Mouse (Mus musculus) layer of hippocampus, adult 18-20 months (tissue): ENCODE measurements around the gene Anks3. TPM values are rescaled to one million over a fixed set of nuclear protein-coding genes. Genes with fewer than 3 reads are reported as not detected.
A peak's percentile ranks its signal among the peaks of the same experiment; 100 is the strongest.

Experiments
- DNase-seq, 2 experiments: peaks; one replicate each; pipeline ENCODE4 v3.0.0; 2022; ENCODE audit warnings: low spot score in 2 of 2
- long read RNA-seq: library from polyadenylated mRNA; stranded (forward); transcript quantifications from one replicate; pipeline ENCODE4 v2.0.0, GENCODE M21; 2021
- total RNA-seq, 2 experiments: library from RNA; stranded (reverse); gene quantifications; 2 replicates each; pipeline ENCODE4 v1.2.3; 2021

Gene Anks3
- total RNA-seq, result 10 to 100 TPM; 70.2 to 71.8 TPM
- long read RNA-seq, transcript Anks3-201 (17 exons, 2,398 nt), result major isoform, 19 of 56 reads
- long read RNA-seq, partial matches to known transcripts, result 1 of 56 reads
- long read RNA-seq, other reads (novel, unspliced or antisense), result 32 of 56 reads

DNA sequence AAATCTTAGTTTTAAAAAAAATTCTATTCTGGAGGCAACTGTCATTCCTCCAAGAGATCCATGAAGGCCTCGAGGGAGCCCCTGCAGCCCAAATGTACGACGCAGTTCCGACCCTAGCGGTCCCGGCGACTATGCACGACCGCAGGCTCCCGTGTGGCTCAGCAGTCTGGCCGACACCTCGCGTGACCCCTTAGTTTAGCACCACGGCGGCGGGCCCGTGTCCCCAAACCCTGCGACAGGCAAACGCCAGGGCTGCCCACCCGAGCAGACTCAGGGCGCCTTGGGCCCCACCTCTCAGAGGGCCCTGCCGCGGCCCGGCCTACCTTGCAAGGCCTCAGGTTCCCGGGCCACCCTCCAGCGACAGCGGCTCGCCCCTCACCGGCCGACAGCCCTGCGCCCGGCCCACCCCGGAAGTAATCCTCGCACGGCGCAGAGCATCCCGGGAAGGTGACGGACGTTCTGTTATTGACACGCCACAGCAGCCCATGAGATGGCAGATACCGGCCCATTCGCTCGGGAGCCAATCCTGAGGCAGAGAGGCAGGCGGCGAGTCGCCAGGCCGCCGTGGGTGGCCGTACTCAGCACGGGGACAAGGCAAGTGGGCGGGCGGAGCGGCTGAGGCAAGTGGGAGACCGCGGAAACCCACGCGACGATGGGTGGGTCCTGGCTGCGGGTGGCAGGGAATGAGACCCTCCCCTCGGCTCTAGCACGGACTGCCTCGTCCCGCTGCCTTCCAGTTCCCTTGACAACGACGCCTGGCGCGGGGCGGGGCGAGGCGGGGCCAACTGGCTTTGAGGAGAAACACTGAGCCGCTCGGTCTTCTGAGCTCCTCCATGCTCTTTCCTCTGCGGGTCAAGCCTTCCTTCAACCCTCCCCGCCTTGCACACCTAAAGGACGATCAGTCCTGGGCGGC, at the start of gene Anks3:
Gene Anks3, minus strand, starts transcription at position 409 of the 913 bp plus-strand sequence.
- peak; percentile 100 for DNase-seq

DNA sequence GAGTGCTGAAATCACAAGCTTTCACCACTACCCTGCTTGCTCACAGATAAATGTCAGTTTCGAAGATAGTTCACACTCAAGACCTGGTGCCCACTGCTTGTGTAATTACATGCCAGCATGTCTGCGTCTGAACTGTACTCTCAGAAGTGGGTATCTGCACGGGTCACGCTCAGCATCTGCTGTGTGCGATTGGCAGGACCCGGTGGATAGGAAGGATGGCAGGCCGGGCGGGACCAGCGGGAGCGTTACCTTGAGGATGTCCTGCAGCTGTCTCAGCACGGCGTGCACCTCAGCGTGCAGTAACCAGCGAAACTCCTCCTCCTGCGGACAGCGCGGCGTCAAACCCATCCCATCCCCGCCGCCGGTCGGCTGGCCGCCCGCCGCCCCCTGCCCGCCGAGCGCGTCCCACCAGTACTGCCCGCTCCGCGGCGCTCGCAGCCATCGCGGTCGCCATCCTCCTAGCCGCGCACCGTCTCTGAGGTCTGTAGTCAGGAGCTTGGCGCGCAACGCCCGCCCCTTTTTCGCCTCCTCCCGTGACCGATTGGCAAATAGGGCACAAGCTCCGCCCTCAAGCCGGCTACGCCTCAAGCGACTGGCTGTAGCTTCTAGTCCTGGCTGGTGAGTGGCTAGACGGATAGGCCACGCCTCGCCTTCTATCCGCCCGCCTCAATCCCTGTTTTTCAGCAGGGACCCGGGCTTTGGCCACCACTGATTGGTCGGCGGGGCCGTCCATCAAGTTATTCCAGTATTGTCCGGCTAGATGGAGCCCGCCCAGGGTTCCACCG, 49.2 kb upstream of the Anks3 start, which contains the start of gene Rogdi:
Gene Rogdi, minus strand, starts transcription at position 500 of the 785 bp plus-strand sequence.
- DNase-seq, result peak; percentile 99

DNA sequence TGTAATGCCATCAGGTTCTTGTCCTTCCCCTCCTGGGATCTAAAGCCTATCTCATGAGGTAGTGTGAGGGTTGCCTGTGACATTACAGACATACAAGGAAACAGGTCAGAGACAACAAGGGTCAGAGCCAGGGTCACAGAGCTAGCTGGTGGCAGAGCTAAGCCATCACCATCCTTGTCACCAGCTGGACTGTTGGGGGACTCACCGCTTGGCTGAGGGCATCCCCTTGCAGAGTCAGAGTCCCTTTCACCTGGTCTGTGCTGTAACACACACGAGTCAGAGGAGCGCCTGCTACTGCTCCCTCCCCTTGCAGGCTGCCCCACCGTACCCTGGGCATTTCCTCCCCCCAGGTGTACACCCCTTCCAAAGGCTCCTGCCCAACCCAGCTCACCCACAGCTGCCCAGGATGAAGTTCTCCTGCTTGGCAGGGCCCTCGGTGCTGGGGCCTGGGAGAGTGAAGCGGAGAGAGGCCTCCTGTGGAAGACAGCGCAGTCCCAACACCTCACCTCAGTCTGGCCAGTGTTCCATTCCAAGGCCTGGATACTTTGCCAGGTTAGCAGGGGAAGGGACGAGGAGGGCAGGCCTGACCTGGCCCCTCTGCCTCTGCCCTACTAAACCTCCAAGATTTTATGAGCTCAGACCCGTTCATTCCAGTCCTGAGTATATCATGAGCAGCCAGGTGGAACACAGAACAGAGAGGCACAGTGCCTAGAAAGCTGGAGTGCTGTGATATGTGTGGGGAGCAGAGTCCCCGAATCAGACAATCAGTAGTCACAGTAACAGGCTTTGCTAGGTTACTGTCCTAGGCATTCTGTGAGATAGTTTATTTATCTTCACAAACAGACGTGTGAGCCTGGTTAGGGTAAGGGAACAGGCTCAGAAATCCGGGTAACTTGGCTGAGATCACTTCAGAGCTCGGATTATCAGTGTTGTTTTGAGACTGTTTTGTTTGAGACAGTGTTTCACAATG, 48.3 kb upstream of the Anks3 start:
- DNase-seq, result peak in 1 of 2 experiments; percentile 41

DNA sequence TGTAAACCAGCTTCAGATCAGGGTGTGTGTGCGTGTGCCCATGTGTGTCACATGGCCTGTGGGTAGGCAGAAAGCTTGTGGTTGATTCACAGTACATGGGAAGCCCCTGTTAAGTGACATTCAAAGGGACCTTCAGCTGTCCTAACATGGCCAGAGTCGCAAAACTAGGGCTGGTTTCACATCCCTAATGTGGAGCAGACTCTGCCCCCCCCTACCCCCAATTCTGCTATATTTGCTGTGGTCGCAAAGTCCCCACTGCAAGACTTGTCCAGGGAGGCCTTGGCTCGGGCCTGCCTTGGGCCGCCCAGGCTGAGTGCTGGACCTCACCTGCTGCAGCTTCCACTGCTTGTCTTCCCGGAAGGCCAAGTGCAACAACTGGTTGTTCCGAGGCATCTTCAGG, 47.3 kb upstream of the Anks3 start:
- no peak for DNase-seq

DNA sequence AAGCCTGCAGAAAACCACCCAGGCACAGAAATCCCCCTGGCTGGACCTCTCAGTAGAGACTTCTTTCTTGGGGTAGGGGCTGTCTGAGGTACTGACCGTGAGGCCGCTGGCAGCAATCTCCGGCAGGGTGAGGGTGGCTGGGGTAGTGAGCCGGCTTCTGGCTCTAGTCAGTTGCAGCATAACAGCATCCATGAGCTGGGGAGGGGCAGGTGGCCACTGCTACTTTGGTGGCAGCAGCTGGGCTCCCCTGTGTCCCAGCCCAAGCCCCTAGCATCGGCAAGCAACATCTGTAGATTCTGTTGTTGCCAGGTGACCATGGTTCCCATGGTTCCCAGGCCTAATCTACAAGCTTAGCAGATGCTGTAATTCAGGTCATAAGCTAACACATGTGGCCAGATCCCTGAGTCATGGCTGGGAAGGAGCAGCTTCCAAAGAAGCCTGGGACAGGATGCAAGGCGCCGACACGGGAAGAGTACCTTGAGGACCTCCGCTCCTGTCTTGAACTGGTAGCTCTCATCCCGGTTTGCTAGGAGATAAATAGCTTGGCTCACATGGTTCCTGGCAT, 46.4 kb upstream of the Anks3 start:
- no peak for DNase-seq

DNA sequence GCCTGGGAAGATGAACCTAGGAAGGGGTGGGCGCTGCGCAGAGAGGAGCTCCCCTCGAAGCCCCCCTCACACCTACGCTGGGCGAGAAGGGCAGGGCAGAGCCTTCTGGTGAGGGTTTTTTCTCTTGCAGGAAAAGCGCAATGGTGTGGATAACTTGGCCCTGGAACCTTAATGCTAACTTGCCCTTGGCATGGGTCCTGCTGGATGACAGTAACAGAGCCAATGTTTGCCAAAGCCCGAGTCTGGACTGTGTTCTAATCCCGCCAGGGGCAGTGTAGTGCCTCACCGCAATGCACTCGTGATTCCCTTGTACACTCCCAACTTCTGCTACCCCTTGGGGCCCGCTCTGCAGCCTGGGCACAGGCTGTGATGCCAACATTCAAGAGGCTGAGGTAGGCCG, 44.1 kb upstream of the Anks3 start:
- no peak for DNase-seq

DNA sequence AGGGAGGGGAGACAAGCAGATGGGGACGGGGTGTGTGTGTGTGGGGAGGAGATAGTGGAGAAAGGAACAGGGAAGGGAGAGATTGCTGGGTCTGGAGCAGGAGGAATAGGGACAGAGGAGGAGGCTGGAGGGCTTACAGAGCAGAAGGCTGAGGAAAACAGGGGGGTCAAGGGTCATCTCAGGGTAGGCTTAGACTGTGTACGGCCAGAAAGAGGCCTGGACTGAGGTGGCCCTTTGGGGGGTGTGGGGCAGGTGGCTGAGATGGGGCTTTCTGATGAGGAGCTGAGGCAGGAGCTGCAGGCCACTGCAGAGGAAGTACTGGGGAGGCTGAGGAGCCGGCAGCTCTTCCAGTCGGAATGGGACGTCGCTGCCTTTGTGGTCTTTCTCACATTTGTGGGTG, 43.5 kb upstream of the Anks3 start:
- DNase-seq, result no peak

DNA sequence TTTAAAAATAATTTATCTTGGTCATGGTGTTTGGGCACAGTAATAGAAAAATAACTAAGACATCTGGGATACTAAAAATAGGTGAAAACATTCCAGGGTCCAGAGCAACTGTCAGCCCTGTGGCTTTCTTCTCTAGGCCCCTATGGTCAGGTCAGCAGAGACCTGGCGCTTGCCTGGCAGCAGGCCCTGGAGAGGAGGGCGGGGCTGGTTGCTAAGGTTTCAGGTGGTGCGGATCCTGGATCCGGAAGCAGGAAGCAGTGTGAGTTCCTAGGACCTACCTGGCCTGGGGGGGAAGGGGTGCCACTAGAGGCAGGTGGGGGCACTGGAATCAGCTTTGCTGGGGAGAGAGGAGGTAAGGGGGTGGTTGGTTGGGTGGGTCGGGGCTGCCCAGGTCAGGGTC, 43.1 kb upstream of the Anks3 start, which contains the start of gene Smim22:
Gene Smim22, plus strand, starts transcription at position 222 of the 400 bp plus-strand sequence.
- DNase-seq, result no peak

DNA sequence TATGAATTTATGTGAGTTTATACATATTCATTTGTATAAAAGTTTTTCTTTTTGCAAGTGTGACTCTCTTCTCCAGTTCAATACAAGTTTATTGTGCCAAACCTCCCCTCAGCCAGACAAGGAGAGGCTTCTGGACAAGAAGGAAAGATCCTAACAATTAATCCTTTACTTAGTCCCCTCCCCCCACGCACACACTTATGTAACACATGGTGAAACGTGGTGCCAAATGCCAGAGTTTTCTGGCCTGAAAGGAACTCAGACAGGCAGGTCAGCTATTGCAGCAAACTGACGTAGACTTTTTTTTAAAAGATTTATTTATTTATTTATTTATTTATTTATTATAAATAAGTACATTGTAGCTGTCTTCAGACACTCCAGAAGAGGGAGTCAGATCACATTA, 36.6 kb upstream of the Anks3 start:
- no peak for DNase-seq

DNA sequence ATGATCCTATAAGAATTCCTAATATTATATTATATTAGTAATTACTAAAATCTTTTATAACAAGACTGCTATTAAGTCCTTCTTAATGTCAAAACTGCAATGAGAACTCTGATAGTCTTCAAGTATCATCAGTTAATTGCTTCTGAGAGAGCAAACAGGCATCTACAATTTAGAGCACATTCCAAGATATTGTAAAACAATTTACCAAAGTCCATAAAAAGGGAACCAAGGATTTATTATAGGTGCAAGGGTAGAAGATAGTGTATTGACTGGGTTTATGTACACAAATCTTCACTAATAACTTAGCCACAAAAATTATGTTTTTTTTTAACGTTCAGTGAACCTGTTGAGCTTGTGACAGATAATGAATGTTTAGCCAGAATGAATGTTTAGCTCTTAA, 35.0 kb upstream of the Anks3 start:
- no peak for DNase-seq

DNA sequence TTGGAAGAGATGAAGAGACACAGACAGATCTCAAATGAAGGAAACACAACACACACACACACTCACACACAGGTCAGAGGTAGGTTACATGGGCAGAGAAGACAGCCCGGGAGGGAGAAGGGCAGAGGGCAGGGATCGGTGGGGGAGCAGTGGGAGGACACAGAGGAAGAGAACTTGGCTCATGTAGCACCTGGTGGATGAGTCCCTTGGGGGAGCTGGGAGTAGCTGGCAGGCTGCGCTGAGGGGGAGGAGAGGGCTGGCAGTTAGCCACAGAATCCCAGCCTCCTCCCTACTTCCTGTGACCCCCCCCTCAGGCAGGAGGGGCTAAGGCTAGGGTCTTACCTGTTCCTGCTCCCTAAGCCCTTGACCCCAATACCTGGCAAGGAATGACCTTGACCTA, 33.5 kb upstream of the Anks3 start, which contains the start of gene Sept12:
Gene Sept12, minus strand, starts transcription at position 300 of the 400 bp plus-strand sequence.
- no peak for DNase-seq

DNA sequence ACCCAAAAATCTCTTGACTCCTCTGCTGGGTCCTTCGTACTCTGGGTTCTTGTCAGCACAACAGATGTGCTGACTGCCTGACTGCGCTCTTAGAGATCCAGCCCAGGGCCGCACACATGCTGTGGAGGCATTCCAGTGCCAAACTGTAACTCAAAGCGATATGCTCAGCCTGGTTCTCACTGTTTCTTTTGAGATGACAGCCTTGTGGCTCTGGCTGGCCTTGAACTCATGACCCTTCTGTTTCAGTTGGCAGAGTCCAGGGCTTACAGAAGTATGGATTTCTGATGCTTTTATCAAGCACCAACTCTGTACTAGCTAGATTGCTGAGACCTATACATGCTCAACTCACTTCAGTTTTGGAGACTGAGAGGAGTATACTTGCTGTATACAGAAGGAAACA, 29.3 kb upstream of the Anks3 start:
- DNase-seq, result no peak

DNA sequence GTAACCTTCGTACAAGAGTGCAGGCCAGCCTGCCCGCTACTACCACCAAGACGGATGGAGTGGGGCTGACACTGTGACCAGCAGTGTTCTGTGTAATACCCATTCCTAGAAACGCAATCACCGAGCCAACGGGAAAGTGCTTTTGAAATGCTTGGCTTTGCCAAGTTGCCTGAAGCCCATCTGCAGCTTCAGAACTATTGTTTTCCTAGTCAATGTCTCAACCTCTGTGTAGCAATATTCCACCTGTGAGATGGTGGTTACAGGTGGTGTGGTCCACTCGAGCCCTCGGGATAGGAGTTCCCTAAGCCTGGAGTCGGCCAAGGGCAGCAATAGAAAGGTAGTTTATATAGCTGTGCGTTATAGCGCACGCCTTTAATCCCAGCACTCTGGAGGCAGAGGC, 20.7 kb upstream of the Anks3 start:
- DNase-seq, result no peak

DNA sequence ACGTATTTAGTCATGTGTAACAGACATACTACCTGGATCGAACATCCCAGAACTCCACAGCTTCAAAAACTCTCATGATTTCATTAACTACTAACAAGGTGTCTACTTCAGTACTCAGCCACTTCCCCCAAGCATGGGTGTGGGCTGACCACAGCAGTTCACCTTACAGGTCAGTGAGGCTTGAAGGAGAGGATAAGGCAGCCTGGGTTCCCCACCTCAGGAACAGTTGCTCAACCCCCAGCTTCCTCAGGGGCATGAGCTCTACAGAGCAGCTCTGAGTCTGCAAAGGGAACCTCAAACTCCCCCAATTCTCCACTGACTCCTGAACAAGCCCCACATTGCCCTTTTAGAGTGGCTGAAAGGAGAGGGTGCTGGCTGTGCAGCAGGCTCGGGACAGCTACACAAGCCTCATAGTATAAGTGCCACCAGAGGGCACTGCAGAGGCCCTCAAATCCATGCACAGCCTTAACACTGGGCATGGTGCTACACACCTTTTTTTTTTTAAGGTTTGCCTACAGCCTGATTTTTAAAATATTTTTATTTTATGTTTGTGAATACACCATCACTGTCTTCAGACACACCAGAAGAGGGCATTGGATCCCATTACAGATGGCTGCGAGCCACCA, 15.9 kb upstream of the Anks3 start:
- peak in 1 of 2 experiments; percentile 53 for DNase-seq

DNA sequence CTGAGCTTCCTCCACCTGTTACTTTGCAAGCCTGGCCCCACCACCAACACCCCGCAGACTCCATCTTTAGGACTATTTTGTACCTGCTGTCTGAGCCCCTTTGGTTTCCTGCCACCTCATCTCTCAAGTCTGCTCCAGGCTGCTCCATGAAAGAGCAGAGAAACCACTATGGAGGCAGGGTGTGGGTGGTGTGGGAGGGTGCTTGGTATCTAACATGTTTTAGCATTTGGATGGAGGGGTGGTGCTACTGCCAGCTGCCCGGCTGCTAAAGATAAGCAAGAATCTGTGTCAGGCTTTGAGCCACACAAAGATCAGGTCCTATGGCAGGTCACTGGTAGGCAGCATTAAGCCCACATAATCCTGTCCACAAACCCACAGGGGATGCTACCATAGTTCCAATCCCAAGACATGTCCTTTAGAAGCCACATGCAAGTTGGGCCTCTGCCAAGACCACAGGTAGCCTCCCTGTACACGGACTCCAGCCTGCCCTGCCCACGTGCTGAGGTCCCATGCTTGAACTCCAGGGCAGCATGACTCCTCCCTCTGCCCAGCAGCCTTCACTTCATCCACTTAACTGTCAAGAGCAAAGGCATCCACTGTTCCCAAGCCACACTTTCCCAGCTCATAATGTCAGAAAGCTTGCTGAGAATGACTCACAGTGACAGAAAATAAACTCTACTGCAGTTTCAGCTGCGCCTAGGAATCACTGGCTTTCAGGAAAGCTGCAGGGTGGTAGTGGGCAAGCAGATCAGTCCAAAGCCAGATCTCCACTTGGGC, 14.5 kb upstream of the Anks3 start:
- DNase-seq, result peak in 1 of 2 experiments; percentile 65

DNA sequence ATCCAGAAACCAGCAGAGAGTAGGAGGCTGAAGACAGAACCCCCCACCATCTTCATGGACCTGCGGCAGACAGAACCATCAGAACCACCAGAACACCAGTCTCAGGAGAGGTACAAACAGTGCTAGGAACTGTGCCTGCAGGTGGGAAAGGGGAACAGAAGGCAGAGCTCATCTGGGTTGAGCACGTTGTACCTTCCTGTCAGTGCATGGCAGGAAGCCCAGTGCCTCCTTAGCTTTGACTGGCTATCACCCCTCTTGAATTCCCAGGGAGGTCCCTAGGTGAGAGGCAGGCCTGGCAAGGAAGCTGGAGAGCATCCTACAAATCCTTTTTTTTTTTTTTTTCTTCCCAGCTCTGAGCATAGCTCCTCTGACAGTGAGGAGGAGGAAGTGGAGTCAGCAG, 12.2 kb upstream of the Anks3 start:
- DNase-seq, result no peak

DNA sequence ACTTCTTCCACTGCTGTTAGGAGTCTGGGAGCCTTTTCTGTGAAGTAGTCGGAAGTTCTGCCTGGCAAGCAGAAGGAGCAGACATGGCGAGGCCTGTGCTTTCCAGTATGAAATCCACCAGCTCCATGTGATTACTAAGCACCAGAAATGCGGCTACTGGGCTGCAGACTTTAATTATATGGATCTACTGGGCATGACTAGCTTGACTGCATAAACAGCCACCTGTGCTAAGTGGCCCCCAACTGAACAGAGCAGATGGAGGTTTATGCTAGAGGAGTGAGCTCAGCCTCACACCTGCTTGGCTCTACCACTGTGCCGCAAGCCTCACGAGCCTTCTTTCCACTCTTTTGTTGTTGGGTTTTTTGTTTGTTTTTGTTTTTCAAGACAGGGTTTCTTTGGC, 10.5 kb upstream of the Anks3 start:
- DNase-seq, result no peak

DNA sequence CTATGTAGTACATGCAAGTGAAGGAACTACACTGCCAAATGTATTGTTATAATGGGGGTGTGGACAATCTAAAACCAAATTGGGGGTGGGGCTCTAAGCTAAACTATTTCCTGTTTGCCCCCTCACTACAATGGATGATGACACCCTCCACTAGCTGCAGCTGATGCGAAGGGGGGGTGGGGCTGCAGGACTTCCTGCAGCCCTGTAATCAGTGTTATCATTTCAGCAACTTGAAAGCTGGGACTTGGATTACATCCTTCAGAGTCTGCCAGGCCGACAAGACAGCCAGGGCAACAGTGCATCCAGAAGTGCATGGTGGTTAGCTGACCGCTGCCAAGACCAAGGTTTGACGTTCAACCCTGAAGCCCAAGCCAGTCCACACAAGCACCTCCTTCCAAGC, 7.6 kb upstream of the Anks3 start:
- no peak for DNase-seq
